Mouse (Mus musculus): ENCODE measurements around the gene Scd3.

GRCm38 (mm10) chr19:44176741-44177140 is 26.3 kb upstream of the Scd3 start:
- TF ChIP-seq CTCF (conservative IDR thresholded peaks at IDR 0.05; ENCODE audit: insufficient read depth, insufficient read length, low read depth, low read length) (no peak), POLR2A (IDR thresholded peaks at IDR 0.05; ENCODE audit: low read depth, low read length) (no peak)

Data from kidney, adult 2 months (tissue).